Mouse (Mus musculus): ENCODE measurements around the gene Syt16. TPM values are rescaled to one million over a fixed set of nuclear protein-coding genes. Genes with fewer than 3 reads are reported as not detected.
A peak's percentile ranks its signal among the peaks of the same experiment; 100 is the strongest.

Syt16 gene
- polyA plus RNA-seq, 1 experiment from 2014 or later, result 81.7 TPM

GRCm38 (mm10) chr12:74125796-74126195 lies 128.3 kb downstream of the Syt16 start:
- peaks cover 12% of the 10 kb centered on the region; the same call in 1 of the 2 replicates for H3K9me3 ChIP-seq
- H3K27me3 ChIP-seq, result no peaks in the 10 kb centered on the region
- WGBS, result 85% methylated on average over 12 of the region's 12 CpGs
- H3K27ac ChIP-seq (replicated peaks), result no peak overlapping the region
- no peak overlapping the region for H3K9ac ChIP-seq
- no peak overlapping the region for H3K4me2 ChIP-seq
- ATAC-seq (ENCODE audit: low FRiP score, low read depth), result no peak
- peaks cover 12% of the 10 kb centered on the region for H3K36me3 ChIP-seq
- H3K4me1 ChIP-seq (replicated peaks), result no peaks in the 10 kb centered on the region
- no peak overlapping the region for H3K4me3 ChIP-seq

- H3K4me2 ChIP-seq, result no peak overlapping the region
- H3K36me3 ChIP-seq, result peaks cover 12% of the 10 kb centered on the region
- H3K27me3 ChIP-seq, result no peaks in the 10 kb centered on the region
- H3K27ac ChIP-seq (replicated peaks), result no peak overlapping the region
- peaks cover 12% of the 10 kb centered on the region; the same call in 1 of the 2 replicates for H3K9me3 ChIP-seq
- 85% methylated on average over 1 of the region's 1 CpGs for WGBS
- no peak overlapping the region for H3K9ac ChIP-seq
- 0 out of 2 replicates have a peak, but pooled peaks cover 2% of the 10 kb centered on the region for H3K4me1 ChIP-seq (replicated peaks)
- no peak for ATAC-seq (ENCODE audit: low FRiP score, low read depth)
- no peak overlapping the region for H3K4me3 ChIP-seq
Measured at GRCm38 (mm10) chr12:74128229-74128628, 130.8 kb downstream of the Syt16 start.

- no peaks in the 10 kb centered on the region for H3K27me3 ChIP-seq
Measured at GRCm38 (mm10) chr12:74131790-74132189, 134.3 kb downstream of the Syt16 start.

GRCm38 (mm10) chr12:74142147-74142546 lies 144.7 kb downstream of the Syt16 start:
- H3K4me2 ChIP-seq, result no peak overlapping the region
- H3K4me3 ChIP-seq, result no peak overlapping the region
- no peaks in the 10 kb centered on the region for H3K36me3 ChIP-seq
- 0 out of 2 replicates have a peak overlapping the region, but pooled peaks have one; percentile 4 for H3K27ac ChIP-seq (replicated peaks)
- no peaks in the 10 kb centered on the region for H3K4me1 ChIP-seq (replicated peaks)
- no peaks in the 10 kb centered on the region for H3K27me3 ChIP-seq
- no peaks in the 10 kb centered on the region for H3K9me3 ChIP-seq
- no peak overlapping the region for H3K9ac ChIP-seq
- ATAC-seq (ENCODE audit: low FRiP score, low read depth), result no peak
- 43% methylated on average over 7 of the region's 7 CpGs for WGBS

More at GRCm38 (mm10) chr12:74131790-74132189, 134.3 kb downstream of the Syt16 start:
- H3K4me3 ChIP-seq, result no peak overlapping the region
- no peak for ATAC-seq (ENCODE audit: low FRiP score, low read depth)
- H3K4me2 ChIP-seq, result no peak overlapping the region
- no peak overlapping the region for H3K27ac ChIP-seq (replicated peaks)
- H3K9ac ChIP-seq, result no peak overlapping the region
- H3K4me1 ChIP-seq (replicated peaks), result 0 out of 2 replicates have a peak, but pooled peaks cover 2% of the 10 kb centered on the region
- no peaks in the 10 kb centered on the region for H3K9me3 ChIP-seq
- WGBS, result 6% methylated on average over 2 of the region's 2 CpGs
- H3K36me3 ChIP-seq, result peaks cover 7% of the 10 kb centered on the region; the same call in 1 of the 2 replicates

GRCm38 (mm10) chr12:74144385-74144784 lies 146.9 kb downstream of the Syt16 start:
- ATAC-seq (ENCODE audit: low FRiP score, low read depth), result no peak
- 44% methylated on average over 5 of the region's 5 CpGs for WGBS

GRCm38 (mm10) chr12:74160791-74161190 lies 163.3 kb downstream of the Syt16 start:
- 73% methylated on average over 3 of the region's 3 CpGs for WGBS
- no peaks in the 10 kb centered on the region for H3K9me3 ChIP-seq
- no peak overlapping the region for H3K9ac ChIP-seq
- no peaks in the 10 kb centered on the region for H3K27me3 ChIP-seq
- H3K4me2 ChIP-seq, result no peak overlapping the region
- no peak for ATAC-seq (ENCODE audit: low FRiP score, low read depth)
- no peaks in the 10 kb centered on the region for H3K36me3 ChIP-seq
- H3K4me3 ChIP-seq, result no peak overlapping the region
- H3K27ac ChIP-seq (replicated peaks), result no peak overlapping the region
- H3K4me1 ChIP-seq (replicated peaks), result no peaks in the 10 kb centered on the region

More at GRCm38 (mm10) chr12:74144385-74144784, 146.9 kb downstream of the Syt16 start:
- Histone ChIP-seq H3K4me2 (no peak overlapping the region), H3K27ac (replicated peaks) (no peak overlapping the region), H3K4me3 (no peak overlapping the region), H3K4me1 (replicated peaks) (no peaks in the 10 kb centered on the region), H3K36me3 (no peaks in the 10 kb centered on the region), H3K9me3 (no peaks in the 10 kb centered on the region), H3K9ac (no peak overlapping the region), H3K27me3 (no peaks in the 10 kb centered on the region)

- Histone ChIP-seq H3K9me3 (no peaks in the 10 kb centered on the region), H3K36me3 (no peaks in the 10 kb centered on the region), H3K4me3 (no peak overlapping the region), H3K9ac (no peak overlapping the region), H3K27ac (replicated peaks) (no peak overlapping the region), H3K27me3 (no peaks in the 10 kb centered on the region), H3K4me2 (no peak overlapping the region), H3K4me1 (replicated peaks) (no peaks in the 10 kb centered on the region)
- 83% methylated on average over 2 of the region's 2 CpGs for WGBS
- no peak for ATAC-seq (ENCODE audit: low FRiP score, low read depth)
Measured at GRCm38 (mm10) chr12:74163080-74163479, 165.6 kb downstream of the Syt16 start.

- ATAC-seq (ENCODE audit: low FRiP score, low read depth), result no peak
- Histone ChIP-seq H3K27me3 (no peaks in the 10 kb centered on the region), H3K4me2 (no peak overlapping the region), H3K9ac (no peak overlapping the region), H3K9me3 (no peaks in the 10 kb centered on the region), H3K27ac (replicated peaks) (no peak overlapping the region), H3K36me3 (no peaks in the 10 kb centered on the region), H3K4me1 (replicated peaks) (peaks cover 15% of the 10 kb centered on the region), H3K4me3 (no peak overlapping the region)
- 60% methylated on average over 1 of the region's 1 CpGs for WGBS
Measured at GRCm38 (mm10) chr12:74171257-74171656, 173.8 kb downstream of the Syt16 start.

- 21% methylated on average over 3 of the region's 3 CpGs for WGBS
- H3K9ac ChIP-seq, result no peak overlapping the region
- H3K4me3 ChIP-seq, result no peak overlapping the region
- ATAC-seq (ENCODE audit: low FRiP score, low read depth), result no peak
- H3K4me2 ChIP-seq, result no peak overlapping the region
- no peaks in the 10 kb centered on the region for H3K36me3 ChIP-seq
- H3K27ac ChIP-seq (replicated peaks), result peak overlapping the region; percentile 45
- peaks cover 15% of the 10 kb centered on the region for H3K4me1 ChIP-seq (replicated peaks)
- no peaks in the 10 kb centered on the region for H3K9me3 ChIP-seq
- H3K27me3 ChIP-seq, result no peaks in the 10 kb centered on the region
Measured at GRCm38 (mm10) chr12:74173902-74174301, 176.4 kb downstream of the Syt16 start.

GRCm38 (mm10) chr12:74184596-74184995 lies 187.1 kb downstream of the Syt16 start:
- no peaks in the 10 kb centered on the region for H3K27me3 ChIP-seq
- H3K36me3 ChIP-seq, result no peaks in the 10 kb centered on the region
- no peaks in the 10 kb centered on the region for H3K4me1 ChIP-seq (replicated peaks)
- H3K9ac ChIP-seq, result no peak overlapping the region
- WGBS, result 74% methylated on average over 17 of the region's 17 CpGs
- H3K4me3 ChIP-seq, result no peak overlapping the region
- H3K27ac ChIP-seq (replicated peaks), result no peak overlapping the region
- H3K9me3 ChIP-seq, result no peaks in the 10 kb centered on the region
- no peak for ATAC-seq (ENCODE audit: low FRiP score, low read depth)
- no peak overlapping the region for H3K4me2 ChIP-seq

- 81% methylated on average over 11 of the region's 11 CpGs for WGBS
- no peaks in the 10 kb centered on the region for H3K4me1 ChIP-seq (replicated peaks)
- ATAC-seq (ENCODE audit: low FRiP score, low read depth), result no peak
- H3K36me3 ChIP-seq, result no peaks in the 10 kb centered on the region
- H3K27ac ChIP-seq (replicated peaks), result no peak overlapping the region
- no peak overlapping the region for H3K4me2 ChIP-seq
- H3K4me3 ChIP-seq, result no peak overlapping the region
- H3K27me3 ChIP-seq, result no peaks in the 10 kb centered on the region
- no peak overlapping the region for H3K9ac ChIP-seq
- H3K9me3 ChIP-seq, result no peaks in the 10 kb centered on the region
Measured at GRCm38 (mm10) chr12:74188243-74188785, 190.9 kb downstream of the Syt16 start.

GRCm38 (mm10) chr12:74188815-74189214 lies 191.4 kb downstream of the Syt16 start:
- no peak overlapping the region for H3K27ac ChIP-seq (replicated peaks)
- whole genome bisulfite sequencing, result 44% methylated on average over 7 of the region's 7 CpGs

GRCm38 (mm10) chr12:74189840-74190239 lies 192.4 kb downstream of the Syt16 start:
- no peak for ATAC-seq (ENCODE audit: low FRiP score, low read depth)
- WGBS, result 74% methylated on average over 4 of the region's 4 CpGs
- no peak overlapping the region for H3K4me3 ChIP-seq

More at GRCm38 (mm10) chr12:74188815-74189214, 191.4 kb downstream of the Syt16 start:
- Histone ChIP-seq H3K4me2 (no peak overlapping the region), H3K36me3 (no peaks in the 10 kb centered on the region), H3K9ac (no peak overlapping the region), H3K4me1 (replicated peaks) (no peaks in the 10 kb centered on the region), H3K27me3 (no peaks in the 10 kb centered on the region), H3K9me3 (no peaks in the 10 kb centered on the region), H3K4me3 (no peak overlapping the region)
- ATAC-seq (ENCODE audit: low FRiP score, low read depth), result no peak

More at GRCm38 (mm10) chr12:74189840-74190239, 192.4 kb downstream of the Syt16 start:
- Histone ChIP-seq H3K4me2 (no peak overlapping the region), H3K27ac (replicated peaks) (no peak overlapping the region), H3K9ac (no peak overlapping the region), H3K27me3 (no peaks in the 10 kb centered on the region), H3K36me3 (no peaks in the 10 kb centered on the region), H3K4me1 (replicated peaks) (no peaks in the 10 kb centered on the region), H3K9me3 (no peaks in the 10 kb centered on the region)

Data from hindbrain, embryonic 15.5 days (tissue).